Mouse (Mus musculus) intestine, embryonic 15.5 days (tissue): ENCODE results near the gene Srrm4. TPM values are rescaled to one million over a fixed set of nuclear protein-coding genes. Genes with fewer than 3 reads are reported as not detected.

Source experiments
- ATAC-seq: fragments of 200-750 bp; cut with Nextera tagmentation; 2 replicates; pipeline ENCODE4 v1.8.0; 2017; ENCODE audit warnings: moderate TSS enrichment, moderate library complexity
- H3K27ac ChIP-seq: fragments of 300-500 bp; sonication (generic); 2 replicates; pipeline ENCODE4 v1.5.1; 2015; ENCODE audit warnings: mild to moderate bottlenecking, inconsistent platforms
- H3K27me3 ChIP-seq: fragments of 300-500 bp; sonication (generic); replicated peaks from 2 replicates; pipeline ENCODE4 v1.6.1; 2015; ENCODE audit warnings: inconsistent platforms
- H3K36me3 ChIP-seq: fragments of 300-500 bp; sonication (generic); 2 replicates; pipeline ENCODE4 v1.6.1; 2015; ENCODE audit warnings: inconsistent platforms
- H3K4me1 ChIP-seq: fragments of 300-500 bp; sonication (generic); replicated peaks from 2 replicates; pipeline ENCODE4 v1.6.1; 2015; ENCODE audit warnings: inconsistent platforms
- H3K4me2 ChIP-seq: fragments of 300-500 bp; sonication (generic); replicated peaks from 2 replicates; pipeline ENCODE4 v1.6.1; 2015; ENCODE audit warnings: mild to moderate bottlenecking, inconsistent platforms
- H3K4me3 ChIP-seq: fragments of 300-500 bp; sonication (generic); replicated peaks from 2 replicates; pipeline ENCODE4 v1.5.1; 2015; ENCODE audit warnings: inconsistent platforms
- H3K9ac ChIP-seq: fragments of 300-500 bp; sonication (generic); 2 replicates; pipeline ENCODE4 v1.6.1; 2015; ENCODE audit warnings: inconsistent platforms
- H3K9me3 ChIP-seq: fragments of 300-500 bp; sonication (generic); 2 replicates; pipeline ENCODE4 v1.6.1; 2016; ENCODE audit warnings: inconsistent platforms
- WGBS: fragments of 180-500 bp; shearing (Covaris S2); methylation state at CpG from one replicate; pipeline ENCODE4 v1.1.7; 2015; 5-methylcytosine and 5-hydroxymethylcytosine counted together
- polyA plus RNA-seq: library from polyadenylated mRNA; unstranded; fragments of >200 nt; fragmentation: Nextera tagmentation; extraction: Ambion mirVana; gene quantifications from 2 replicates; pipeline ENCODE4 v1.2.1, GENCODE M21; 2015

Srrm4 gene
- polyA plus RNA-seq, 1 experiment from 2014 or later, result 1.5 TPM

- 85% methylated on average over 18 of the region's 18 CpGs for WGBS
- H3K36me3 ChIP-seq, result no peaks in the 10 kb centered on the region
- H3K9ac ChIP-seq, result no peak overlapping the region
- H3K27me3 ChIP-seq, result no peaks in the 10 kb centered on the region
- H3K9me3 ChIP-seq, result no peaks in the 10 kb centered on the region
- no peak overlapping the region for H3K4me2 ChIP-seq
- no peaks in the 10 kb centered on the region for H3K4me1 ChIP-seq
- no peak for ATAC-seq
- H3K27ac ChIP-seq, result no peak overlapping the region
- H3K4me3 ChIP-seq, result no peak overlapping the region
Measured at GRCm38 (mm10) chr5:116478607-116479371, 112.8 kb downstream of the Srrm4 start.

GRCm38 (mm10) chr5:116476006-116476405 is 115.6 kb downstream of the Srrm4 start:
- H3K4me3 ChIP-seq, result no peak overlapping the region

GRCm38 (mm10) chr5:116461354-116462042 is 130.1 kb downstream of the Srrm4 start:
- no peaks in the 10 kb centered on the region for H3K36me3 ChIP-seq
- no peaks in the 10 kb centered on the region for H3K9me3 ChIP-seq
- no peaks in the 10 kb centered on the region for H3K27me3 ChIP-seq
- no peak overlapping the region for H3K9ac ChIP-seq
- H3K27ac ChIP-seq, result no peak overlapping the region
- 60% methylated on average over 11 of the region's 11 CpGs for WGBS
- no peak overlapping the region for H3K4me2 ChIP-seq
- no peaks in the 10 kb centered on the region for H3K4me1 ChIP-seq
- no peak for ATAC-seq
- H3K4me3 ChIP-seq, result no peak overlapping the region

More at GRCm38 (mm10) chr5:116476006-116476405, 115.6 kb downstream of the Srrm4 start:
- H3K36me3 ChIP-seq, result no peaks in the 10 kb centered on the region
- no peak for ATAC-seq
- no peak overlapping the region for H3K27ac ChIP-seq
- no peak overlapping the region for H3K9ac ChIP-seq
- no peak overlapping the region for H3K4me2 ChIP-seq
- no peaks in the 10 kb centered on the region for H3K9me3 ChIP-seq
- H3K27me3 ChIP-seq, result no peaks in the 10 kb centered on the region
- 13% methylated on average over 15 of the region's 15 CpGs for WGBS
- H3K4me1 ChIP-seq, result no peaks in the 10 kb centered on the region

- Histone ChIP-seq H3K4me3 (no peak overlapping the region), H3K27me3 (no peaks in the 10 kb centered on the region), H3K36me3 (no peaks in the 10 kb centered on the region), H3K9me3 (no peaks in the 10 kb centered on the region), H3K4me1 (no peaks in the 10 kb centered on the region), H3K4me2 (no peak overlapping the region), H3K9ac (no peak overlapping the region), H3K27ac (no peak overlapping the region)
- WGBS, result 87% methylated on average over 2 of the region's 2 CpGs
- no peak for ATAC-seq
Measured at GRCm38 (mm10) chr5:116459970-116460369, 131.6 kb downstream of the Srrm4 start.

- Histone ChIP-seq H3K27me3 (no peaks in the 10 kb centered on the region), H3K4me1 (0 out of 2 replicates have a peak, but pooled peaks cover 4% of the 10 kb centered on the region), H3K36me3 (no peaks in the 10 kb centered on the region), H3K4me3 (no peak overlapping the region), H3K27ac (no peak overlapping the region), H3K9me3 (no peaks in the 10 kb centered on the region), H3K9ac (no peak overlapping the region), H3K4me2 (no peak overlapping the region)
- no peak for ATAC-seq
- 83% methylated on average over 7 of the region's 7 CpGs for WGBS
Measured at GRCm38 (mm10) chr5:116457791-116458190, 133.8 kb downstream of the Srrm4 start.

- no peaks in the 10 kb centered on the region for H3K27me3 ChIP-seq
- 0 out of 2 replicates have a peak, but pooled peaks cover 4% of the 10 kb centered on the region for H3K4me1 ChIP-seq
- 32% methylated on average over 10 of the region's 10 CpGs for WGBS
- H3K27ac ChIP-seq, result no peak overlapping the region
- no peak for ATAC-seq
- no peak overlapping the region for H3K4me3 ChIP-seq
- H3K9me3 ChIP-seq, result no peaks in the 10 kb centered on the region
- H3K36me3 ChIP-seq, result no peaks in the 10 kb centered on the region
- H3K4me2 ChIP-seq, result 0 out of 2 replicates have a peak overlapping the region, but pooled peaks have one; percentile 29
- no peak overlapping the region for H3K9ac ChIP-seq
Measured at GRCm38 (mm10) chr5:116456796-116457515, 134.7 kb downstream of the Srrm4 start.

- WGBS, result 3% methylated on average over 27 of the region's 27 CpGs
- 0 out of 2 replicates have a peak, but pooled peaks cover 4% of the 10 kb centered on the region for H3K4me1 ChIP-seq
- peak; percentile 17; the same call in 1 of the 2 replicates for ATAC-seq
- no peak overlapping the region for H3K27ac ChIP-seq
- H3K9me3 ChIP-seq, result no peaks in the 10 kb centered on the region
- peak overlapping the region; percentile 23 for H3K4me3 ChIP-seq
- H3K9ac ChIP-seq, result peak overlapping the region; percentile 42
- H3K27me3 ChIP-seq, result no peaks in the 10 kb centered on the region
- no peaks in the 10 kb centered on the region for H3K36me3 ChIP-seq
- peak overlapping the region; percentile 67 for H3K4me2 ChIP-seq
Measured at GRCm38 (mm10) chr5:116453401-116453851, 138.2 kb downstream of the Srrm4 start.

- no peaks in the 10 kb centered on the region for H3K36me3 ChIP-seq
- no peak overlapping the region for H3K27ac ChIP-seq
- no peaks in the 10 kb centered on the region for H3K27me3 ChIP-seq
- 73% methylated on average over 8 of the region's 8 CpGs for WGBS
- H3K4me1 ChIP-seq, result 0 out of 2 replicates have a peak, but pooled peaks cover 4% of the 10 kb centered on the region
- no peak for ATAC-seq
- no peak overlapping the region for H3K4me2 ChIP-seq
- no peak overlapping the region for H3K4me3 ChIP-seq
- no peaks in the 10 kb centered on the region for H3K9me3 ChIP-seq
- H3K9ac ChIP-seq, result no peak overlapping the region
Measured at GRCm38 (mm10) chr5:116450901-116451300, 140.7 kb downstream of the Srrm4 start.

GRCm38 (mm10) chr5:116449522-116450225 is 141.9 kb downstream of the Srrm4 start:
- H3K9me3 ChIP-seq, result no peaks in the 10 kb centered on the region
- 0 out of 2 replicates have a peak, but pooled peaks cover 4% of the 10 kb centered on the region for H3K4me1 ChIP-seq
- no peak for ATAC-seq
- H3K27ac ChIP-seq, result no peak overlapping the region
- H3K27me3 ChIP-seq, result peaks cover under 1% of the 10 kb centered on the region; the same call in 1 of the 2 replicates
- 48% methylated on average over 8 of the region's 8 CpGs for WGBS
- H3K4me3 ChIP-seq, result no peak overlapping the region
- no peaks in the 10 kb centered on the region for H3K36me3 ChIP-seq
- H3K4me2 ChIP-seq, result no peak overlapping the region
- H3K9ac ChIP-seq, result no peak overlapping the region

GRCm38 (mm10) chr5:116448409-116449191 is 143.0 kb downstream of the Srrm4 start:
- Histone ChIP-seq H3K9me3 (no peaks in the 10 kb centered on the region), H3K4me3 (no peak overlapping the region), H3K4me1 (0 out of 2 replicates have a peak, but pooled peaks cover 4% of the 10 kb centered on the region), H3K4me2 (peak overlapping the region; percentile 44), H3K9ac (no peak overlapping the region), H3K36me3 (no peaks in the 10 kb centered on the region), H3K27me3 (peaks cover 5% of the 10 kb centered on the region; the same call in 1 of the 2 replicates), H3K27ac (peak overlapping the region; percentile 27; the same call in 1 of the 2 replicates)
- ATAC-seq, result peak; percentile 32; the same call in 1 of the 2 replicates
- 5% methylated on average over 10 of the region's 11 CpGs for WGBS

- no peak overlapping the region for H3K4me3 ChIP-seq
- H3K9me3 ChIP-seq, result no peaks in the 10 kb centered on the region
- H3K4me1 ChIP-seq, result no peaks in the 10 kb centered on the region
- H3K4me2 ChIP-seq, result peak overlapping the region; percentile 44
- H3K27me3 ChIP-seq, result peaks cover 5% of the 10 kb centered on the region; the same call in 1 of the 2 replicates
- H3K9ac ChIP-seq, result no peak overlapping the region
- H3K27ac ChIP-seq, result peak overlapping the region; percentile 27; the same call in 1 of the 2 replicates
- ATAC-seq, result no peak
- 25% methylated on average over 11 of the region's 11 CpGs for WGBS
- no peaks in the 10 kb centered on the region for H3K36me3 ChIP-seq
Measured at GRCm38 (mm10) chr5:116447821-116448350, 143.7 kb downstream of the Srrm4 start.
